Mouse (Mus musculus): Measurements from ENCODE around the gene Agfg2. TPM values are rescaled to one million over a fixed set of nuclear protein-coding genes. Genes with fewer than 3 reads are reported as not detected.

The Agfg2 gene
- 10 to 100 TPM; 27.2 to 29.2 TPM for total RNA-seq (2023)

GRCm38 (mm10) chr5:137684294-137685123, at the start of gene Agfg2:
Agfg2 (minus strand) TSS chr5:137684726.

GRCm38 (mm10) chr5:137645652-137646091, 38.9 kb downstream of the Agfg2 start, which contains the start of gene Irs3:
Irs3 (minus strand) TSS chr5:137645714.

GRCm38 (mm10) chr5:137641054-137641453, 43.5 kb downstream of the Agfg2 start, which contains the start of gene Sap25:
Sap25 (plus strand) TSS chr5:137641334.

GRCm38 (mm10) chr5:137628498-137629305, 55.8 kb downstream of the Agfg2 start, which contains the start of the genes Fbxo24, Lrch4 and Gm20605:
Fbxo24 (minus strand) TSS chr5:137629002.
Lrch4 (plus strand) TSS chr5:137629121.
Gm20605 (plus strand) TSS chr5:137629175.

GRCm38 (mm10) chr5:137613550-137613949, 71.0 kb downstream of the Agfg2 start, which contains the start of gene Pcolce:
Pcolce (minus strand) TSS chr5:137613784.

GRCm38 (mm10) chr5:137600619-137601364, 83.7 kb downstream of the Agfg2 start, which contains the start of gene Mospd3:
Mospd3 (minus strand) TSS chr5:137601058.

Other genes starting within 250 kb of the Agfg2 start
- under 1 TPM; 0.02 to 0.29 TPM for gene Zan, start 207.7 kb downstream of the Agfg2 start, total RNA-seq (2023)
- 10 to 100 TPM; 13.8 to 19.8 TPM for gene Pop7, start 182.2 kb downstream of the Agfg2 start, total RNA-seq (2023)
- 10 to 100 TPM; 50.9 to 52.3 TPM for gene Gigyf1, start 166.2 kb downstream of the Agfg2 start, total RNA-seq (2023)
- not detected for gene Epo, start 151.5 kb downstream of the Agfg2 start, total RNA-seq (2023)
- 100 to 1,000 TPM; 921 to 972 TPM for gene Gnb2, start 151.2 kb downstream of the Agfg2 start, total RNA-seq (2023)
- not detected for gene Actl6b, start 131.2 kb downstream of the Agfg2 start, total RNA-seq (2023)
- 10 to 100 TPM in 1 of 2 experiments, 1 to 10 TPM in 1; 7.0 to 11.2 TPM for gene Tfr2, start 114.9 kb downstream of the Agfg2 start, total RNA-seq (2023)
- 10 to 100 TPM; 46.3 to 50.4 TPM for gene Mospd3, start 83.7 kb downstream of the Agfg2 start, total RNA-seq (2023)
- 1 to 10 TPM in 1 of 2 experiments, under 1 TPM in 1; 0.84 to 4.0 TPM for gene Pcolce, start 70.9 kb downstream of the Agfg2 start, total RNA-seq (2023)
- under 1 TPM in 1 of 2 experiments, not detected in 1; 0.26 TPM for gene Fbxo24, start 55.7 kb downstream of the Agfg2 start, total RNA-seq (2023)
- gene Lrch4, start 55.6 kb downstream of the Agfg2 start, total RNA-seq (2023), result 100 to 1,000 TPM; 217 to 232 TPM
- 10 to 100 TPM; 44.5 to 45.7 TPM for gene Gm20605, start 55.6 kb downstream of the Agfg2 start, total RNA-seq (2023)
- 10 to 100 TPM; 74.3 to 76.8 TPM for gene Sap25, start 43.4 kb downstream of the Agfg2 start, total RNA-seq (2023)
- gene Irs3, start 39.0 kb downstream of the Agfg2 start, total RNA-seq (2023), result not detected
- gene Nyap1, start 56.9 kb upstream of the Agfg2 start, total RNA-seq (2023), result under 1 TPM; 0.83 to 0.93 TPM
- 100 to 1,000 TPM; 265 to 295 TPM for gene Tsc22d4, start 61.0 kb upstream of the Agfg2 start, total RNA-seq (2023)
- gene Ppp1r35, start 94.1 kb upstream of the Agfg2 start, total RNA-seq (2023), result 10 to 100 TPM; 26.5 to 32.9 TPM
- gene Mepce, start 102.9 kb upstream of the Agfg2 start, total RNA-seq (2023), result 10 to 100 TPM; 29.3 to 33.9 TPM
- 1 to 10 TPM; 3.6 to 4.1 TPM for gene Zcwpw1, start 103.1 kb upstream of the Agfg2 start, total RNA-seq (2023)
- 100 to 1,000 TPM; 303 to 320 TPM for gene Pilra, start 151.6 kb upstream of the Agfg2 start, total RNA-seq (2023)
- 100 to 1,000 TPM; 168 to 180 TPM for gene Pilrb1, start 173.4 kb upstream of the Agfg2 start, total RNA-seq (2023)
- gene Pilrb2, start 187.1 kb upstream of the Agfg2 start, total RNA-seq (2023), result 100 to 1,000 TPM; 215 to 219 TPM
- not detected for gene Cyp3a13, start 236.9 kb upstream of the Agfg2 start, total RNA-seq (2023)